Mouse (Mus musculus) liver, adult 2 months (tissue): ENCODE data around the gene Nudcd3.

Experiments
- CTCF ChIP-seq: fragments of 200-500 bp; IDR thresholded peaks from 2 replicates; pipeline ENCODE4 v1.5.1; 2011; ENCODE audit warnings: low read depth, low read length, control low read depth
- POLR2A ChIP-seq: fragments of 200-500 bp; IDR thresholded peaks from 2 replicates; pipeline ENCODE4 v1.6.1; 2011; ENCODE audit warnings: low read length, control low read depth; ENCODE audit not compliant: insufficient read depth; ENCODE audit errors: extremely low read depth

GRCm38 (mm10) chr11:6159704-6160275 lies 40.4 kb downstream of the Nudcd3 start:
- TF ChIP-seq CTCF (no peak), POLR2A (no peak)
